Mouse (Mus musculus): ENCODE data around the gene Plcd1.

DNA sequence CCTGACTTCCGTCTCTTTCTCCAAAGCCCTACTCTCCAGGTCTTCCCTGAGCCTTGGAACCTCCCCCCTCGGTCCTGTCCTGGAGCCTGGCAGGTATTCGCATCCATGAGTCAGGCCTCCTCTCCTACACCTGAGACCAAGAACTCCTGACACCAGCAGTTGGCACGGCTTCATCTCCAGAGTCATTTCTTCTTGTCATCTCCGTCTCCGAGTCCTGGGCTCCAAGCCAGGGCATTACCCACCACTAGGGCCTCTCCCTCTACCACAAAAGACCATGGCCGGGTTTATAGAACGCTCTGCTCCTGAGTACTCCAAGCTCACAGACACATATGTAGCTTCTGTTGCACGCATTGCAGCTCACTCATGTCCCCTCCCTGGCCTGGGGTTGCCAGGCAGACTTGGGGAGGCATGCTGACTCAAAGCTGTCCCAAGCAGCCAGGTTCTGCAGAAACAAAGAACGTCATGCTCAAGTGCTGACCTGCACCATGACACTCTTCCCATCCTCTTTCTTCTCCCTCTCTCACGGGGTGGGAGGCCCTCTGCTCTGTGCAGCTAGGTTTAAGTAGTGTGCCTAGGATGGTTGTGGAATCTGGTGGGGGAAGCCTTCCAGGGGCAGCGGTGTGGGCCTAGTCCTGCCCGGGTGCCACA is 1.3 kb upstream of the Plcd1 start:
- no peak for TF ChIP-seq POLR2A (IDR thresholded peaks at IDR 0.05; ENCODE audit: low read depth, low read length)
- TF ChIP-seq CTCF (IDR thresholded peaks at IDR 0.05; ENCODE audit: extremely low read depth, insufficient read length, insufficient replicate concordance, low read depth, low read length): no peak

All from small intestine, adult 2 months (tissue).